22 mouse cellular contexts compared by ENCODE assay signal in the genomic region with DNA sequence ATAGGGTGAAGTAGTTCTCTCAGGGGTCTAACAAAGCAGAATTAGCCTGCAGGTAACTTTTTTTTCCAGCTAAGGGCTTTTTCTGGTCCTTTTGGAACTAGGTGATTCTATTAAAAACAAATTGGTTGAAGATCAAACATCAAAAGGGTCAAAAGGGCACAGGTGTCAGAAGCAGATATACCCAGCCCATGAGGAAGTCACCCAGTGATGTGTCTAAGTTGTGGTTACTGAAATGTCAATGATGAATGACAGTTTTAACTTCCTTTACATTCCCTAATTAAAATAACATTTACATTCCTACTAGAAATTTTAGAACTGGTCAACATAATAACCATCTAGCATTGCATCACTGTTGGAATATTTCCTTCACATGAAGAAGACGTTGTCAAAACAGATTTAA. TPM values are rescaled to one million over a fixed set of nuclear protein-coding genes. Genes with fewer than 3 reads are reported as not detected.
DNase-seq lines count a peak whose midpoint lies in the region; ATAC-seq and TF ChIP-seq lines count a peak whose summit lies in the region.
"Had no signal": no experiment of that assay in that cellular context is flagged by ENCODE, and none has a peak within 500 bp of the region (broad histone marks: within the 10 kb centered on the region; RNA-seq: fewer than 3 reads in every experiment).

No protein-coding gene starts in this region.

- H3K9me3 ChIP-seq in MEL (replicated peaks; ENCODE audit: insufficient read depth, low read length): no peaks in the 10 kb centered on the region
- H3K9me3 ChIP-seq: embryonic facial prominence, embryonic 13.5 days; embryonic facial prominence, embryonic 15.5 days; forebrain, embryonic 13.5 days; forebrain, embryonic 15.5 days had no signal

- no peaks in the 10 kb centered on the region for H3K36me3 ChIP-seq in MEL (ENCODE audit: control insufficient read depth in 1 of 2, insufficient read depth in 2 of 2, low read length in 2 of 2)
- H3K36me3 ChIP-seq: embryonic facial prominence, embryonic 13.5 days; embryonic facial prominence, embryonic 15.5 days; forebrain, embryonic 15.5 days had no signal

- no peak for TF ChIP-seq RAD21 in MEL (IDR thresholded peaks at IDR 0.05; ENCODE audit: low read depth, low read length)

- no peaks in the 10 kb centered on the region for H3K79me2 ChIP-seq in MEL (ENCODE audit: control insufficient read depth, insufficient read depth, low read length, poor library complexity)

- H3K27ac ChIP-seq in MEL (ENCODE audit: control insufficient read depth, low read depth, low read length): no peak overlapping the region
- H3K27ac ChIP-seq: embryonic facial prominence, embryonic 13.5 days; embryonic facial prominence, embryonic 15.5 days; forebrain, embryonic 13.5 days; forebrain, embryonic 15.5 days had no signal

- H3K4me1 ChIP-seq in MEL (ENCODE audit: control insufficient read depth in 1 of 2, insufficient read depth in 2 of 2, low read length in 2 of 2): peaks cover 0 to 4% of the 10 kb centered on the region in 2 experiments; a peak in 1 of 4 replicates
- H3K4me1 ChIP-seq: embryonic facial prominence, embryonic 13.5 days; embryonic facial prominence, embryonic 15.5 days; forebrain, embryonic 13.5 days; forebrain, embryonic 15.5 days had no signal

- DNase-seq in 416B (ENCODE audit: low read depth): peak; percentile 17
- DNase-seq in CD4-positive, CD25-positive, alpha-beta regulatory T cell, adult 2 months (ENCODE audit: low read depth, low spot score): peak; percentile 12
- DNase-seq in MEL (ENCODE audit: low read depth, low spot score): peak; percentile 7
- no peak for DNase-seq in urinary bladder, postnatal 4 days (ENCODE audit: low spot score in 2 of 2)
- DNase-seq in urinary bladder, postnatal 25 days (ENCODE audit: low spot score): no peak
- DNase-seq in cerebellum, adult 11-12 months: no peak
- no peak for DNase-seq in cerebellum, adult 8-10 months
- DNase-seq: adrenal gland, adult 8-10 months; adrenal gland, postnatal 14 days; adrenal gland, postnatal 36 days; cerebellum, adult 18-20 months; cerebellum, adult 9-10 months; embryo, embryonic 11 days; forebrain, postnatal 0 days had no signal

- TF ChIP-seq POLR2A in MEL (IDR thresholded peaks at IDR 0.05; ENCODE audit: control insufficient read depth in 1 of 2, insufficient read depth in 1 of 2, low read depth in 1 of 2, low read length in 2 of 2, poor library complexity in 1 of 2): no peak

- 0 out of 2 replicates have a peak, but pooled peaks have one; percentile 31 for ATAC-seq in megakaryocyte, adult 5-6 weeks (ENCODE audit: poor library complexity, severe bottlenecking)
- ATAC-seq: forebrain, embryonic 13.5 days; forebrain, embryonic 15.5 days; forebrain, postnatal 0 days; Patski had no signal

- H3K9ac ChIP-seq in MEL (ENCODE audit: control insufficient read depth, low read depth, low read length, poor library complexity, severe bottlenecking): no peak overlapping the region
- H3K9ac ChIP-seq: embryonic facial prominence, embryonic 13.5 days; embryonic facial prominence, embryonic 15.5 days; forebrain, embryonic 13.5 days; forebrain, embryonic 15.5 days; forebrain, postnatal 0 days had no signal

- TF ChIP-seq EP300 in MEL (IDR thresholded peaks at IDR 0.05; ENCODE audit: low read depth in 1 of 2, low read length in 2 of 2): 0 out of 4 replicates have a peak, but pooled peaks of 1 of the 2 experiments have one; percentile 7

- no peak for TF ChIP-seq CTCF in MEL (IDR thresholded peaks at IDR 0.05 in 2 of 3, conservative IDR thresholded peaks at IDR 0.05 in 1 of 3; ENCODE audit: control insufficient read depth in 1 of 3, insufficient read depth in 1 of 3, low read depth in 2 of 3, low read length in 3 of 3, poor library complexity in 1 of 3, severe bottlenecking in 1 of 3)

- no peaks in the 10 kb centered on the region for H3K27me3 ChIP-seq in MEL (ENCODE audit: control insufficient read depth in 1 of 2, insufficient read depth in 2 of 2, low read length in 2 of 2)
- H3K27me3 ChIP-seq: embryonic facial prominence, embryonic 13.5 days; embryonic facial prominence, embryonic 15.5 days; forebrain, embryonic 13.5 days; forebrain, embryonic 15.5 days had no signal

- H3K4me3 ChIP-seq in MEL (ENCODE audit: control insufficient read depth in 1 of 2, insufficient read depth in 1 of 2, low read depth in 2 of 2, low read length in 2 of 2): no peak overlapping the region
- H3K4me3 ChIP-seq: embryonic facial prominence, embryonic 13.5 days; embryonic facial prominence, embryonic 15.5 days; forebrain, embryonic 13.5 days; forebrain, embryonic 15.5 days had no signal

TF ChIP-seq in MEL, 35 proteins besides CTCF, POLR2A, EP300 and RAD21:
- TF ChIP-seq GABPA (IDR thresholded peaks at IDR 0.05; ENCODE audit: low read depth, low read length) (no peak), HCFC1 (IDR thresholded peaks at IDR 0.05; ENCODE audit: low read depth, low read length) (no peak), UBTF (IDR thresholded peaks at IDR 0.05; ENCODE audit: borderline replicate concordance, insufficient read depth, low read depth, low read length) (no peak), TAL1 (IDR thresholded peaks at IDR 0.05; ENCODE audit: low read length) (no peak), TCF12 (IDR thresholded peaks at IDR 0.05; ENCODE audit: low read depth, low read length) (no peak), CHD2 (IDR thresholded peaks at IDR 0.05; ENCODE audit: low read length) (no peak), CHD1 (IDR thresholded peaks at IDR 0.05; ENCODE audit: low read depth, low read length) (no peak), POLR2AphosphoS2 (IDR thresholded peaks at IDR 0.05; ENCODE audit: low read length) (no peak), NELFE (IDR thresholded peaks at IDR 0.05; ENCODE audit: low read depth, low read length) (no peak), ZMIZ1 (IDR thresholded peaks at IDR 0.05; ENCODE audit: low read depth, low read length) (no peak), GATA1 (IDR thresholded peaks at IDR 0.05; ENCODE audit: low read depth, low read length) (no peak), RCOR1 (IDR thresholded peaks at IDR 0.05; ENCODE audit: low read depth, low read length) (no peak), TBP (IDR thresholded peaks at IDR 0.05; ENCODE audit: low read depth, low read length) (no peak), MYC (IDR thresholded peaks at IDR 0.05; ENCODE audit: low read depth, low read length) (no peak), MEF2A (IDR thresholded peaks at IDR 0.05; ENCODE audit: extremely low read depth, insufficient replicate concordance, low read depth, low read length, poor library complexity, severe bottlenecking) (no peak), MAFK (IDR thresholded peaks at IDR 0.05; ENCODE audit: borderline replicate concordance, low read depth, low read length) (no peak), MAZ (IDR thresholded peaks at IDR 0.05; ENCODE audit: low read depth, low read length) (no peak)

RNA-seq across cellular contexts. Expression of a gene that starts 27.7 kb away (rescaled TPM):
- not detected in 2 replicates for total RNA-seq in MEL (2012; rRNA removed)
- not detected for polyA plus RNA-seq in MEL (2012; ENCODE audit: insufficient read depth in 1 of 2, insufficient read length in 2 of 2, low read depth in 1 of 2, low replicate concordance in 2 of 2, missing spikeins in 1 of 2)
- 0.07 and 0.76 TPM in 2 replicates for total RNA-seq in megakaryocyte, adult 5-6 weeks (2015)
- 0.55 and 1.1 TPM in 2 replicates for total RNA-seq in megakaryocyte, adult 5-6 weeks (2017)
- polyA plus RNA-seq: activated CD4-positive, CD25-positive, alpha-beta regulatory T cell, adult 4 months; C2C12 had no signal

RNA-seq across cellular contexts. Expression of a gene that starts 57.9 kb away (rescaled TPM):
- total RNA-seq in MEL (2012; rRNA removed): 111 and 115 TPM in 2 replicates
- 100 to 1,000 TPM in 1 of 2 experiments, not detected in 1; 124 TPM for polyA plus RNA-seq in MEL (2012; ENCODE audit: insufficient read depth in 1 of 2, insufficient read length in 2 of 2, low read depth in 1 of 2, low replicate concordance in 2 of 2, missing spikeins in 1 of 2)
- 291 and 295 TPM in 2 replicates for total RNA-seq in megakaryocyte, adult 5-6 weeks (2015)
- 122 and 177 TPM in 2 replicates for total RNA-seq in megakaryocyte, adult 5-6 weeks (2017)

Comparison
In these comparisons a context has a peak if more than half of its experiments do, and no peak if none do; other contexts are left out.
1. DNase-seq: peak in 416B (single experiment), CD4-positive, CD25-positive, alpha-beta regulatory T cell, adult 2 months (single experiment) and MEL (single experiment); none in urinary bladder, postnatal 4 days (0 of 2), urinary bladder, postnatal 25 days (single experiment), cerebellum, adult 11-12 months (single experiment) and cerebellum, adult 8-10 months (single experiment).